Mouse (Mus musculus) granulocyte monocyte progenitor cell, adult 5-6 weeks (primary cell): ENCODE data around the gene Galnt10. TPM values are rescaled to one million over a fixed set of nuclear protein-coding genes. Genes with fewer than 3 reads are reported as not detected.
"Not testable (repeated sequence)": the region's sequence is repeated elsewhere in the genome, so short reads cannot be mapped to it uniquely, and the experiment has no call there.

Source experiments
- ATAC-seq: replicated peaks from 2 replicates; pipeline ENCODE4 v1.8.0; 2016; ENCODE audit warnings: mild to moderate bottlenecking, moderate TSS enrichment, inconsistent platforms; ENCODE audit not compliant: poor library complexity, severe bottlenecking
- total RNA-seq, 2 experiments: library from RNA; stranded (forward) in 1 of 2; stranded (reverse) in 1 of 2; fragments of 200-712, 200-1000 nt in 1 of 2; fragments of >200 nt in 1 of 2; fragmentation: Nextera tagmentation in 1 of 2; gene quantifications; 2 replicates each; pipeline ENCODE4 v1.2.3; 2014 to 2017

Galnt10 gene
- total RNA-seq, 2 experiments from 2014 or later = 6.8 to 8.9 TPM

DNA sequence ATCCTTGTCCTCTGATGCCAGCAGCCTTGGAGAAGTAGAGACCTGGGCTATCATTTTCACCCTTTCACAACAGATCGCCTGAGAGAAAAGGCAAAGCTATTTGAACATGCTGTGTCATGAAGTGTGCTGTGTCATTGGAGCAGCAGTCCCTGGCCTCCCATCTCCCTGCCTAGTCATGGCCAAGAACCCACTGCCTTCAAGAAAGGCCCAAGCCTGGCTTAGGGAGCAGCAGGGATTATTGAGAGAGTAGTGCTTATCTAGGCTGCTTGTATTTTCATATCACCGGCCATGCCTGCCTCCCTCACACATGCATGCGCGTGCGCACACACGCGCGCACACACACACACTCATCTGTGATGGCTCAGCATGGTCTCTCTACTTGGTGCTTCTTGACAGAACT lies 167.0 kb downstream of the Galnt10 start:
- ATAC-seq = no peak

DNA sequence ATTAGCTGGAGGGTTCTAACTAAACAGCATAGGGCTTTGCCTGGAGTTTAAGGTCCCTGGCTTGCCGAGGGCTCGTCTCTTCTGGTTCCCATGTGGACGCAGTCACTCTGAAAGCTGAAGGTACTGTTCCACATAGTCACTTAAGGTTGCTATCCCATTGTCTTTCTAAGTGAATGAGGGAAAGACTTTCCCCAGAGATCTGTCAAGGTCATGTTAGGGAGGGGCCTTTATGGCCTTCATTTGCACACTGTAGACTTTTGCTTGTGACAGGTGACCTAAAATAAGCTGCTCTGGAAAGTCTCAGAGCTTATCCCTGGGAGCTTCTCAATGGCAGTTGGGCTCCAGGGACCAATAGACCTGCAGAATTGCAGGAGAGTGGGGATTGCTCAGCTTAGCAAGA lies 168.4 kb downstream of the Galnt10 start:
- ATAC-seq = no peak

DNA sequence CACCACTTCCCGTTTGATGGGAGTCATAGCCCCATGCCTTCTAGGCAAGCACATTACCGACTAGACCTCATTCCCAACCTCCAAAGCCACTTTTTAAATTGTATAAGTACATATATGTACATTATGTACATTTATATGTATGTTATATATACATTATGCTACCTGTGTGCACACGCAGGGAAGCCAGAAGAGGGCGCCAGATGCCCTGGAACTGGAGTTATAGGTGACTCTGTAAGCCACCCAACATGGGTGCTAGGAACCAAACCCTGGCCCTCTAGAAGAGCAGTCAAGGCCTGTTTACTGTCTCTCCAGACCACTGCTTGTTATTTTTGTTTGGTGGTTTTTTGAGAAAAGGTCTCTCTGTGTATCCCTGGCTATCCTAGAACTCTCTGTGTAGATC lies 172.9 kb downstream of the Galnt10 start:
- no peak for ATAC-seq

GRCm38 (mm10) chr11:57819999-57820581 lies 174.8 kb downstream of the Galnt10 start:
- peak; percentile 75 for ATAC-seq

GRCm38 (mm10) chr11:57823159-57823558 lies 177.9 kb downstream of the Galnt10 start:
- ATAC-seq = not testable (repeated sequence)

- no peak for ATAC-seq
Observed at GRCm38 (mm10) chr11:57823714-57824113, 178.5 kb downstream of the Galnt10 start.

DNA sequence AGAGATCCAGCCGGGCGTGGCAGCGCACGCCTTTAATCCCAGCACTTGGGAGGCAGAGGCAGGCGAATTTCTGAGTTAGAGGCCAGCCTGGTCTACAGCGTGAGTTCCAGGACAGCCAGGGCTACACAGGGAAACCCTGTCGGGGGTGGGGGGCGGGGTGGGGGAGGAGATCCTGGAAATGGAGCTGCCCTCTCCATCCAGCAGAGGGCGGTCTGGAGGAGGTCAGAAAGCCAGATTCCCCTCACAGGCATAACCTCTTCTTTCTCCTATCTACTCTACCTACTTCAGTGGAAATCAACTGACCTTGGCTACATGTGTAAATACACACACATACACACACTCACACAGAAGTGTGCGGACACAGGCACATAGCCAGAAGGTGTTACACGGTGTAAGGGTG lies 180.0 kb downstream of the Galnt10 start:
- ATAC-seq = peak; percentile 53; the same call in 1 of the 2 replicates

- ATAC-seq = peak; percentile 23; the same call in 1 of the 2 replicates
Observed at GRCm38 (mm10) chr11:57827048-57827914, 182.0 kb downstream of the Galnt10 start.

- ATAC-seq = peak; percentile 40
Observed at GRCm38 (mm10) chr11:57827915-57828545, 182.8 kb downstream of the Galnt10 start.

DNA sequence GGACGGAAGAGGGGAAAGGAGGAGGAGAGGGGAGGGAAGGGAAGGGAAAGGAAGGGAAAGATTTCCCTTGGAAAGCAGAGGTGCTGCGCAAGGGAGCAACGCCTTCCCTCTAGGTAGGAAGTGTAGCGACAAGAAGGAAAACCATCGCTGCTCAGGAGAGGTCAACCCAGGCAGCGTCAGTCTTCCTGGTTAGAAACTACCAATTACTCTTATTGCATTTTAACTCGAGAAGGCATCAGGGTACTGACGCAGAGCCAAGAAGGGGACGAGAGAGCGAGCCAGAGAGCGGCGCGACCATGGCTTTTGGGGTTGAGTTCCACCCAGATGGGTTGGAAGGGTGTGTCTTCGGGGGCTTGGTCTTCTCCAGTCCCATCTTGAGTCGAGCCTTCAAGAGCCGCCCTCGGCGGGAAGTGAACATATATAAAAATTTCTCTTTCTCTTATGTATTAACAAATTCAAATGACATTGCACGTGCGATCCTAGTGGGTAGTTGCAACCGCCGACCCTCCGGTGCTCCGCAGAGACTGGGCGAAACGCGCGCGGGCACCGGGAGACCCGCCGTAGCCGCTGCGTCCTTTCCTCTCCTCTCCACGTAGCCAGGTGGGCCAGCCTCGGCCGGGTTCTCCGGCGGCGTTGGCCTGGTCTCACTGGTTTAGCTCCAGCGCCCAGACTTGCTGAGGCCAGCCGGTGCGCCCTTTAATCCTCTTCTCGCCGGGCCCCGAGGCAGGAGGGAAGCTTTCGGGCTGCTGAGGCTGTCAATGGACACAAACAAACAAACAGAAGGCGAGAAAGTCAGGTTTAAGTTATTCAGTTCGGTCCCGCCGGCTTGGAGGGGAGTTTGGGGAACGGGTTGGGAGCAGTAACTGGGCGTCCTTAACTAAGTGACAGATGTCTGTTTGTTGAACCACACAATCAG lies 184.0 kb downstream of the Galnt10 start:
- ATAC-seq = no peak

GRCm38 (mm10) chr11:57829871-57830775 lies 184.9 kb downstream of the Galnt10 start:
- no peak for ATAC-seq

DNA sequence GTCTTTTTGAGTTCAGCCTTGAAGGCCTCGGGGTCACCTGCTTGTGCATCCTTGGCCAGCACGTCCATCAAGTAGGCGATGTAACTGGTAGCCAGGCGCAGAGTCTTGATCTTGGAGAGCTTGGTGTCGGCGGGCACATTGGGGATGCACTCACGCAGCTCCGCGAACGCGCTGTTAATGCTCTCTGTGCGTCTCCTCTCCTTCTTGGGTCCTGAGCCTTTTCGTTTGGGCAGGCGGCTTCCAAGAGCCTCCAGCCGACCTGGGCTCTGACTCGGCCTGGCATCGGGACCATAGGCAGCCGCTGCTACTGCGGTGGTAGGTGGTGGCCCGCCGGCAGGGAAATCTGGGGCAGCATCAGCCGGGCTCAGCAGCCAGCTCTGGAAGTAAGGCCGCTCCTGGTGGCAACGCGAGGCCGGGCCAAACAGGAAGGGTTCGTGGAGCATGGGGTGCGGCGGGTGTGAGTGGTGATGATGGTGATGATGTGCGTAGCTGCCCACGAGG lies 186.1 kb downstream of the Galnt10 start:
- ATAC-seq = no peak

DNA sequence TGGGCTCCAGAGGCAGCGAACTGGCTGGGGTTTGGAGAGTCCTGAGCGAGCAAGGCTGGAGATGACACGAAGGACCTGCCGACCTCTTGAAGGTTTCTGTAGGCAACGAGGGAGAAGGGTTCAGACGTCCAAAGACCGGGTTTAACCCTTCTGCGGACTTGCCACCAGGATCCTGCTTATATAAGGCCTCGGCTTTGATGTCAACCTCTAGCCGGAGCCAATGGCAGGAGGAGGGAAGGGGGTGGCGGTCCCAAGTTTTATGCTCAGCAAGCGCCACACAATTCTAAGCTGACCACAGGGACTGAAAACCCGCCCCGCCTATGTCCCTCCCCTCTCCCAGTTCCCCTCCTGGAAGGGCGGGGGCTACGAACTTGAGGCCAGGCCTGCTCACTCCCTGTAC lies 186.6 kb downstream of the Galnt10 start:
- no peak for ATAC-seq

GRCm38 (mm10) chr11:57832552-57833201 lies 187.4 kb downstream of the Galnt10 start, which contains the start of gene Hand1:
TSS of gene Hand1 (minus strand) at chr11:57832818.
- no peak for ATAC-seq

- ATAC-seq = peak; percentile 15; the same call in 1 of the 2 replicates
Observed at GRCm38 (mm10) chr11:57833296-57833977, 188.2 kb downstream of the Galnt10 start.

GRCm38 (mm10) chr11:57834031-57834430 lies 188.8 kb downstream of the Galnt10 start:
- no peak for ATAC-seq

DNA sequence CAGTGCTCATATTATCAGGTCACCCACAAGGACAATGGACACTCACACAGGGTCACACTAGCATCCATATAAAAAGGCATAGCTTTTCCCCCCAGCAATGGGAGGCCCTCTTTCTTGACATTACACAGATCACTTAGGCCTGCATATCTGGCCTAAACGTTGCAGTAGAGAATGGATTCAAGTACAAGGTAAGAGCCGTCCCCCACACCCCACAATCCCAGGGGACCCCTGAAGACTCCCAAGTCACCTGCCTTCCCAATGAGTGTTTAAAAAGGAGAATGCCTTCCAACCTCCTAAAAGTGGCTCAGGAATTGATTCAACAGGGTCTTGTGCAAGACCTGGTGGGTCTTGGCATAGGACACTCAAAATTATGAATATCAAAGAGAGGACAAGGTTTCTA lies 190.1 kb downstream of the Galnt10 start:
- ATAC-seq = no peak

DNA sequence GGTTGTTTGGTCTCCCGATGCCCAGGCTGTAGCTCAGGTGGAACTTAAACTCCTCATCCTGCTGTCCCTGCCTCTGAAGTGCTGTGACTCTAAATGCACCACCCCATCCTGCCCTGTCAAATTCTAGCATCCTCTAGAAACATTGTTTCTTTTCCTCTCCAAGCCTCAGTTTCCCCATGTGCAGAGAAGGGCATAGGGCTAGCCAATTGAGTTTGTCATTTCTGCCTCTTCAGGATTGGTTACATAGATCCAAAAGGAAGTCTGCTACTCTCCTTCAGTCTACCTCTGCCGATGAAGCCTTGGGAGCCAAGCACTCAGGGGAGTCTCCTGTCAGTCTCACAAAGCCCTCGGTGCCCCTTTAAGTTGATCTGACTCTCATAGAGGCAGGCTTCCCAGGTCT lies 190.7 kb downstream of the Galnt10 start:
- ATAC-seq = no peak
